Mouse (Mus musculus) kidney, postnatal 4 days (tissue): ENCODE measurements at regions not wholly inside any gene's neighbourhood (a gene's known extent, or its start where the extent isn't known, plus 50 kb on each side); places are given as distances from the start of the nearest gene placed in this dataset.
"Not testable (repeated sequence)": the region's sequence is repeated elsewhere in the genome, so short reads cannot be mapped to it uniquely, and the experiment has no call there.

Source experiments
- DNase-seq, 2 experiments: peaks; one replicate each; pipeline ENCODE4 v3.0.0; 2021; ENCODE audit warnings: mixed read lengths in 2 of 2

- no peak for DNase-seq
Observed at GRCm38 (mm10) chr5:40901742-40902141, 806.2 kb downstream of the Rab28 start.

- DNase-seq = no peak
Observed at GRCm38 (mm10) chr5:40882886-40883285, 825.1 kb downstream of the Rab28 start.

- DNase-seq = no peak
Observed at GRCm38 (mm10) chr5:40877756-40878155, 830.2 kb downstream of the Rab28 start.

- DNase-seq = not testable (repeated sequence)
Observed at GRCm38 (mm10) chr5:40862349-40862748, 845.6 kb downstream of the Rab28 start.
